Mouse (Mus musculus) MEL (cell line): ENCODE measurements at regions not wholly inside any gene's neighbourhood (a gene's known extent, or its start where the extent isn't known, plus 50 kb on each side); places are given as distances from the start of the nearest gene placed in this dataset.

ENCODE experiments used
- DNase-seq: peaks from one replicate; pipeline ENCODE4 v3.0.0; 2011; ENCODE audit warnings: low read depth, low spot score
- H3K27ac ChIP-seq: 2 replicates; pipeline ENCODE4 v1.5.1; 2012; ENCODE audit warnings: low read depth, mild to moderate bottlenecking, control low read depth, low read length, moderate library complexity; ENCODE audit not compliant: control insufficient read depth
- H3K27me3 ChIP-seq, 2 experiments: fragments of 150-350 bp in 1 of 2; sonication (generic) in 1 of 2; 2 replicates each; pipeline ENCODE4 v1.6.1; 2012; ENCODE audit warnings: low read length in 2 of 2, mild to moderate bottlenecking in 2 of 2, improper control_type of control experiment in 1 of 2, moderate library complexity in 1 of 2; ENCODE audit not compliant: insufficient read depth in 2 of 2, control insufficient read depth in 1 of 2
- H3K36me3 ChIP-seq, 2 experiments: 2 replicates each; pipeline ENCODE4 v1.6.1; 2012 to 2014; ENCODE audit warnings: low read length in 2 of 2, improper control_type of control experiment in 1 of 2, inconsistent platforms in 1 of 2, mild to moderate bottlenecking in 1 of 2; ENCODE audit not compliant: insufficient read depth in 2 of 2, control insufficient read depth in 1 of 2
- H3K4me1 ChIP-seq, 2 experiments: fragments of 150-350 bp in 1 of 2; sonication (generic) in 1 of 2; 2 replicates each; pipeline ENCODE4 v1.6.1; 2012; ENCODE audit warnings: low read length in 2 of 2, improper control_type of control experiment in 1 of 2, mild to moderate bottlenecking in 1 of 2; ENCODE audit not compliant: insufficient read depth in 2 of 2, control insufficient read depth in 1 of 2
- H3K4me3 ChIP-seq, 2 experiments: fragments of 150-350 bp in 1 of 2; sonication (generic) in 1 of 2; 2 replicates each; pipeline ENCODE4 v1.5.1; 2012; ENCODE audit warnings: low read depth in 2 of 2, low read length in 2 of 2, mild to moderate bottlenecking in 2 of 2, moderate library complexity in 2 of 2, control low read depth in 1 of 2, improper control_type of control experiment in 1 of 2; ENCODE audit not compliant: control insufficient read depth in 1 of 2, insufficient read depth in 1 of 2
- H3K79me2 ChIP-seq: 2 replicates; pipeline ENCODE4 v1.6.1; 2012; ENCODE audit warnings: mild to moderate bottlenecking, low read length, moderate library complexity; ENCODE audit not compliant: control insufficient read depth, poor library complexity, insufficient read depth
- H3K9ac ChIP-seq: 2 replicates; pipeline ENCODE4 v1.6.1; 2012; ENCODE audit warnings: low read depth, mild to moderate bottlenecking, control low read depth, low read length, moderate library complexity; ENCODE audit not compliant: control insufficient read depth, poor library complexity, severe bottlenecking
- H3K9me3 ChIP-seq: fragments of 150-350 bp; sonication (generic); replicated peaks from 2 replicates; pipeline ENCODE4 v1.6.1; 2012; ENCODE audit warnings: mild to moderate bottlenecking, low read length, improper control_type of control experiment, moderate library complexity; ENCODE audit not compliant: insufficient read depth
- CHD1 ChIP-seq: IDR thresholded peaks from 2 replicates; pipeline ENCODE4 v1.6.1; 2012; ENCODE audit warnings: low read depth, mild to moderate bottlenecking, inconsistent platforms, low read length, improper control_type of control experiment
- CHD2 ChIP-seq: IDR thresholded peaks from 2 replicates; pipeline ENCODE4 v1.6.1; 2011; ENCODE audit warnings: low read length, improper control_type of control experiment
- CTCF ChIP-seq, 3 experiments: IDR thresholded peaks in 2 of 3; conservative IDR thresholded peaks in 1 of 3; 2 replicates each; pipeline ENCODE4 v1.5.1; 2011 to 2012; ENCODE audit warnings: low read length in 3 of 3, low read depth in 2 of 3, mild to moderate bottlenecking in 2 of 3, improper control_type of control experiment in 1 of 3, inconsistent platforms in 1 of 3, mixed read lengths in 1 of 3, moderate library complexity in 1 of 3; ENCODE audit not compliant: control insufficient read depth in 1 of 3, insufficient read depth in 1 of 3, poor library complexity in 1 of 3, severe bottlenecking in 1 of 3
- ELF1 ChIP-seq: IDR thresholded peaks from 2 replicates; pipeline ENCODE4 v1.6.1; 2014; ENCODE audit warnings: low read depth, mild to moderate bottlenecking, inconsistent platforms, low read length, improper control_type of control experiment, moderate library complexity
- GATA1 ChIP-seq: IDR thresholded peaks from 2 replicates; pipeline ENCODE4 v1.6.1; 2011; ENCODE audit warnings: low read depth, low read length, improper control_type of control experiment
- NELFE ChIP-seq: IDR thresholded peaks from 2 replicates; pipeline ENCODE4 v1.6.1; 2011; ENCODE audit warnings: low read depth, low read length, improper control_type of control experiment
- POLR2AphosphoS2 ChIP-seq: IDR thresholded peaks from 2 replicates; pipeline ENCODE4 v1.6.1; 2011; ENCODE audit warnings: low read length, improper control_type of control experiment
- POLR2AphosphoS5 ChIP-seq: IDR thresholded peaks from 2 replicates; pipeline ENCODE4 v1.6.1; 2012; ENCODE audit warnings: low read depth, borderline replicate concordance, mild to moderate bottlenecking, inconsistent platforms, low read length, moderate library complexity, mixed read lengths
- RAD21 ChIP-seq: IDR thresholded peaks from 2 replicates; pipeline ENCODE4 v1.6.1; 2011; ENCODE audit warnings: mild to moderate bottlenecking, low read depth, low read length, improper control_type of control experiment
- RCOR1 ChIP-seq: IDR thresholded peaks from 2 replicates; pipeline ENCODE4 v1.6.1; 2012; ENCODE audit warnings: low read depth, mild to moderate bottlenecking, inconsistent platforms, low read length, improper control_type of control experiment
- SIN3A ChIP-seq: IDR thresholded peaks from 2 replicates; pipeline ENCODE4 v1.6.1; 2012; ENCODE audit warnings: low read length, improper control_type of control experiment, inconsistent platforms
- TBP ChIP-seq: IDR thresholded peaks from 2 replicates; pipeline ENCODE4 v1.8.0; 2011; ENCODE audit warnings: low read depth, low read length, improper control_type of control experiment
- TCF12 ChIP-seq: IDR thresholded peaks from 2 replicates; pipeline ENCODE4 v1.6.1; 2014; ENCODE audit warnings: low read depth, mild to moderate bottlenecking, inconsistent platforms, low read length, improper control_type of control experiment, moderate library complexity
- UBTF ChIP-seq: IDR thresholded peaks from 2 replicates; pipeline ENCODE4 v1.6.1; 2012; ENCODE audit warnings: low read depth, mild to moderate bottlenecking, inconsistent platforms, low read length, improper control_type of control experiment, moderate library complexity, borderline replicate concordance; ENCODE audit not compliant: insufficient read depth
- USF1 ChIP-seq: IDR thresholded peaks from 2 replicates; pipeline ENCODE4 v1.6.1; 2014; ENCODE audit warnings: low read depth, mild to moderate bottlenecking, inconsistent platforms, low read length, improper control_type of control experiment, moderate library complexity
- USF2 ChIP-seq, 2 experiments: IDR thresholded peaks; 2 replicates each; pipeline ENCODE4 v1.6.1; 2011 to 2012; ENCODE audit warnings: improper control_type of control experiment in 2 of 2, low read length in 2 of 2, borderline replicate concordance in 1 of 2, inconsistent platforms in 1 of 2, low read depth in 1 of 2, mild to moderate bottlenecking in 1 of 2; ENCODE audit not compliant: insufficient read depth in 1 of 2

- Histone ChIP-seq H3K79me2 (no peaks in the 10 kb centered on the region), H3K4me3 (no peak overlapping the region), H3K4me1 (peaks cover 0 to 7% of the 10 kb centered on the region in 2 experiments; a peak in 3 of 4 replicates), H3K36me3 (peaks cover 0 to 4% of the 10 kb centered on the region in 2 experiments; a peak in 1 of 4 replicates), H3K27ac (no peak overlapping the region), H3K9ac (no peak overlapping the region), H3K9me3 (no peaks in the 10 kb centered on the region), H3K27me3 (no peaks in the 10 kb centered on the region)
- TF ChIP-seq TBP (no peak), TCF12 (no peak), POLR2AphosphoS5 (no peak), RAD21 (no peak), NELFE (no peak), POLR2AphosphoS2 (no peak), ELF1 (no peak), USF2 (IDR thresholded peaks at IDR 0.05; ENCODE audit: borderline replicate concordance in 1 of 2, insufficient read depth in 1 of 2, low read depth in 1 of 2, low read length in 2 of 2) (no peak), USF1 (no peak), SIN3A (no peak), CHD2 (no peak), UBTF (no peak), CTCF (IDR thresholded peaks at IDR 0.05 in 2 of 3, conservative IDR thresholded peaks at IDR 0.05 in 1 of 3; ENCODE audit: control insufficient read depth in 1 of 3, insufficient read depth in 1 of 3, low read depth in 2 of 3, low read length in 3 of 3, poor library complexity in 1 of 3, severe bottlenecking in 1 of 3) (no peak), RCOR1 (no peak), CHD1 (no peak)
- DNase-seq = no peak
Observed at GRCm38 (mm10) chr3:41412698-41413097, 142.8 kb upstream of the Jade1 start.

GRCm38 (mm10) chr3:41408821-41409737 is 146.5 kb upstream of the Jade1 start:
- DNase-seq = no peak
- Histone ChIP-seq H3K9me3 (no peaks in the 10 kb centered on the region), H3K27me3 (no peaks in the 10 kb centered on the region), H3K4me3 (no peak overlapping the region), H3K36me3 (no peaks in the 10 kb centered on the region), H3K9ac (no peak overlapping the region), H3K79me2 (no peaks in the 10 kb centered on the region), H3K4me1 (no peaks in the 10 kb centered on the region; a peak in 2 of 4 replicates)
- TF ChIP-seq USF1 (no peak), GATA1 (no peak)
- TF ChIP-seq, all 39 proteins: peak for 0
- no peak overlapping the region for H3K27ac ChIP-seq
